Mouse (Mus musculus): ENCODE measurements around the gene Herc3. TPM values are rescaled to one million over a fixed set of nuclear protein-coding genes. Genes with fewer than 3 reads are reported as not detected.
"Not testable (repeated sequence)": the region's sequence is repeated elsewhere in the genome, so short reads cannot be mapped to it uniquely, and the experiment has no call there.

Herc3 gene
- polyA plus RNA-seq (2016; fragmentation: Nextera tagmentation; extraction: Ambion mirVana): 5.2 and 6.8 TPM in 2 replicates

- peak; percentile 71 for DNase-seq (ENCODE audit: low spot score)
- Histone ChIP-seq H3K36me3 (no peaks in the 10 kb centered on the region), H3K27ac (peak within 1 kb of the TSS; percentile 89), H3K4me1 (replicated peaks) (peaks cover 12% of the 10 kb centered on the region; the same call in 1 of the 2 replicates), H3K9me3 (no peaks in the 10 kb centered on the region), H3K27me3 (ENCODE audit: insufficient read depth, poor library complexity, severe bottlenecking) (peaks cover 10% of the 10 kb centered on the region), H3K4me3 (peak within 1 kb of the TSS; percentile 79)
- WGBS: under 1% methylated on average over 83 of the region's 83 CpGs
Measured at GRCm38 (mm10) chr6:58831232-58832009, at the start of gene Herc3. TSS of gene Herc3 (plus strand) at chr6:58831465.

DNA sequence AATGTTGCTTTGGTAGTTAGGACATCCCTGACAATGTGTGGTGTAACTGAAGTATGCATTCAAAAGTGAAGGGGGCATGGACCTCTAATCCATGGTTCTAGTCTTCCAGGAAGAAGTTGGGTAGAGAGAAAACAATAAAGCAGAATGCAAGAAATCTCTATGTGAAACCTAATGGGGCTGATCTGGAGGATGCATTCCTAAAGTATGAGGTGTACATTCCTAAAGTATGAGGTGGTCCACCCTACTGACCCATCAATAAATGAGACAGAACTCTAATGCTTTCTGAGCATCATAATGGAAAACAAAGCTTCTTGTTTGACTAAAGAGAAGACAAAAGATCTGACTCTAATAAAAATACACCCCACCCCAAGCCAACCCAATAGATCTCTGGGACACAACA is 29.9 kb upstream of the Herc3 start:
- no peaks in the 10 kb centered on the region for H3K36me3 ChIP-seq
- no peak for DNase-seq (ENCODE audit: low spot score)
- H3K4me1 ChIP-seq (replicated peaks): no peaks in the 10 kb centered on the region
- H3K27ac ChIP-seq: no peak overlapping the region
- H3K27me3 ChIP-seq (ENCODE audit: insufficient read depth, poor library complexity, severe bottlenecking): no peaks in the 10 kb centered on the region
- no peaks in the 10 kb centered on the region for H3K9me3 ChIP-seq
- no peak overlapping the region for H3K4me3 ChIP-seq

DNA sequence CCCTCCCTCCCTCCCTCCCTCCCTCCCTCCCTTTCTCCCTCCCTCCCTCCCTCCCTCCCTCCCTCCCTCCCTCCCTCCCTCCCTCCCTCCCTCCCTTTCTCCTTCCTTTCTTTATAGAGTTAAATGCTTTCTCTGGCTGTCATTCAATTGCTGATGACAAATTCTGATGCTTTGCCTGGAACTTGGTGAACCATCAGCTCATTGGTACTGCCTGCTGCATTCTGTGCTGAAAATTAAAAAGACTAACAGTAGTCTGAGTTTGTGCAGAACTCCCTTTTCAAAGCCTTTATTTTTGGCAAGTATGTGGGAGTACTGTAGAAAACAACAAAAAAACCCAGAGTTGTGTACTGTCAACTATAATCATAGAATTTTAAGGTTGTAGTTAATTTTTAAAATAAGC is 16.9 kb upstream of the Herc3 start:
- no peaks in the 10 kb centered on the region for H3K36me3 ChIP-seq
- no peaks in the 10 kb centered on the region for H3K27me3 ChIP-seq (ENCODE audit: insufficient read depth, poor library complexity, severe bottlenecking)
- H3K27ac ChIP-seq: no peak overlapping the region
- no peak for DNase-seq (ENCODE audit: low spot score)
- H3K9me3 ChIP-seq: no peaks in the 10 kb centered on the region
- H3K4me1 ChIP-seq (replicated peaks): no peaks in the 10 kb centered on the region
- H3K4me3 ChIP-seq: no peak overlapping the region

DNA sequence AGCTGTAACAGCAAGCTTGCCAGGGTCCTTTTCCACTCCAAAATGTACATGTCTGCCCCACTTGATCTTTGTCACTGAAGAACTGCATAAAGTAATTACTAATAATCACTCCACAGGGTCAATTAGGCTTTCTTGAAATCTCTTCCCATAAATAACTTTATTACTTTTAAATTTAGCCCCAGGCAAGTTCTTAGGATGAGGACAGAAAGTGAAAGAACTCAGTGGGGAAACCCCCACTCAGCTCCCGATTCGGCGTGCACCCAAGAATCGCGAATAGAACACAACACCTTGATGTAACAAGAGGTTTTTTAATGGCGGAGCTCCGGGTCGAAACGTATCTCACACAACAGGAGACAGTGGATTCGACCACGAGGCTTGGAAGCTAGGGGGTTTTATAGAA is 14.2 kb upstream of the Herc3 start:
- H3K4me3 ChIP-seq; H3K27ac ChIP-seq; H3K27me3 ChIP-seq (ENCODE audit: insufficient read depth, poor library complexity, severe bottlenecking); H3K36me3 ChIP-seq; DNase-seq (ENCODE audit: low spot score); H3K9me3 ChIP-seq; H3K4me1 ChIP-seq (replicated peaks): not testable (repeated sequence)
- 96% methylated on average over 6 of the region's 11 CpGs for WGBS

GRCm38 (mm10) chr6:58825619-58826018 is 5.6 kb upstream of the Herc3 start:
- WGBS: 86% methylated on average over 2 of the region's 2 CpGs

GRCm38 (mm10) chr6:58826089-58826488 is 5.2 kb upstream of the Herc3 start:
- Histone ChIP-seq H3K4me1 (replicated peaks) (no peaks in the 10 kb centered on the region), H3K27ac (no peak overlapping the region), H3K4me3 (no peak overlapping the region), H3K27me3 (ENCODE audit: insufficient read depth, poor library complexity, severe bottlenecking) (no peaks in the 10 kb centered on the region), H3K36me3 (no peaks in the 10 kb centered on the region), H3K9me3 (no peaks in the 10 kb centered on the region)
- 88% methylated on average over 2 of the region's 2 CpGs for whole genome bisulfite sequencing
- no peak for DNase-seq (ENCODE audit: low spot score)

More at GRCm38 (mm10) chr6:58825619-58826018, 5.6 kb upstream of the Herc3 start:
- Histone ChIP-seq H3K4me1 (replicated peaks) (no peaks in the 10 kb centered on the region), H3K27me3 (ENCODE audit: insufficient read depth, poor library complexity, severe bottlenecking) (no peaks in the 10 kb centered on the region), H3K36me3 (no peaks in the 10 kb centered on the region), H3K27ac (no peak overlapping the region), H3K9me3 (no peaks in the 10 kb centered on the region), H3K4me3 (no peak overlapping the region)
- no peak for DNase-seq (ENCODE audit: low spot score)

- no peaks in the 10 kb centered on the region for H3K36me3 ChIP-seq
Measured at GRCm38 (mm10) chr6:58828582-58828981, 2.7 kb upstream of the Herc3 start.

GRCm38 (mm10) chr6:58830840-58831231 is 429 bp upstream of the Herc3 start:
- H3K9me3 ChIP-seq: no peaks in the 10 kb centered on the region
- peak overlapping the region; percentile 79 for H3K4me3 ChIP-seq
- no peaks in the 10 kb centered on the region for H3K36me3 ChIP-seq
- H3K27ac ChIP-seq: no peak overlapping the region; the same call in 1 of the 2 replicates
- no peak for DNase-seq (ENCODE audit: low spot score)
- peaks cover 12% of the 10 kb centered on the region; the same call in 1 of the 2 replicates for H3K4me1 ChIP-seq (replicated peaks)
- WGBS: 10% methylated on average over 7 of the region's 7 CpGs
- peaks cover 10% of the 10 kb centered on the region for H3K27me3 ChIP-seq (ENCODE audit: insufficient read depth, poor library complexity, severe bottlenecking)

More at GRCm38 (mm10) chr6:58828582-58828981, 2.7 kb upstream of the Herc3 start:
- Histone ChIP-seq H3K4me3 (no peak overlapping the region), H3K9me3 (no peaks in the 10 kb centered on the region), H3K27me3 (ENCODE audit: insufficient read depth, poor library complexity, severe bottlenecking) (peaks cover 7% of the 10 kb centered on the region), H3K4me1 (replicated peaks) (peaks cover 12% of the 10 kb centered on the region; the same call in 1 of the 2 replicates), H3K27ac (no peak overlapping the region)
- no peak for DNase-seq (ENCODE audit: low spot score)
- 80% methylated on average over 1 of the region's 1 CpGs for WGBS

GRCm38 (mm10) chr6:58832591-58833018 is 1.3 kb downstream of the Herc3 start:
- DNase-seq (ENCODE audit: low spot score): no peak
- peak overlapping the region; percentile 79 for H3K4me3 ChIP-seq
- WGBS: 43% methylated on average over 7 of the region's 7 CpGs

DNA sequence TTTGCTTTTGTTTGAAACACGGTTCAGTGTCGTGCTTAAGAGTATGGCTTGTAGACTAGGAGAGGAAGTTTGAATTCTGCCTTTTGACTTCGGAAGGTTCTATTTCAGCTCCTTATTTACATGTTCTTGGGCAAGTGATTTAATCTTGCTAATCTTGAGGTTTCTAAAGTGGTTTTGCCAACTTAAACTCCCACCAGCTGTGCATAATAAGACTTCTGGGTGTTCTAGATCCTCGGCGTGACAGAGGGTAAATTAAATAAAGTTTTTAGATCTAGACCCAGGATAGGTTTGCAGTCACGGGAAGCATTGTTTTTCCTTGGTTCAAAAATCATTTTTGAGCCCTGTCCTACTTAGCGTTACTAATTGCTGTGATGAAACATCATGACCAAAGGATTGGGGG is 3.2 kb downstream of the Herc3 start:
- 89% methylated on average over 7 of the region's 7 CpGs for WGBS
- Histone ChIP-seq H3K27me3 (ENCODE audit: insufficient read depth, poor library complexity, severe bottlenecking) (peaks cover 10% of the 10 kb centered on the region), H3K4me1 (replicated peaks) (peaks cover 28% of the 10 kb centered on the region), H3K4me3 (no peak overlapping the region), H3K36me3 (no peaks in the 10 kb centered on the region), H3K27ac (no peak overlapping the region), H3K9me3 (no peaks in the 10 kb centered on the region)
- no peak for DNase-seq (ENCODE audit: low spot score)

More at GRCm38 (mm10) chr6:58832591-58833018, 1.3 kb downstream of the Herc3 start:
- peaks cover 13% of the 10 kb centered on the region; the same call in 1 of the 2 replicates for H3K4me1 ChIP-seq (replicated peaks)
- no peak overlapping the region for H3K27ac ChIP-seq
- H3K36me3 ChIP-seq: no peaks in the 10 kb centered on the region
- peaks cover 10% of the 10 kb centered on the region for H3K27me3 ChIP-seq (ENCODE audit: insufficient read depth, poor library complexity, severe bottlenecking)
- H3K9me3 ChIP-seq: no peaks in the 10 kb centered on the region

DNA sequence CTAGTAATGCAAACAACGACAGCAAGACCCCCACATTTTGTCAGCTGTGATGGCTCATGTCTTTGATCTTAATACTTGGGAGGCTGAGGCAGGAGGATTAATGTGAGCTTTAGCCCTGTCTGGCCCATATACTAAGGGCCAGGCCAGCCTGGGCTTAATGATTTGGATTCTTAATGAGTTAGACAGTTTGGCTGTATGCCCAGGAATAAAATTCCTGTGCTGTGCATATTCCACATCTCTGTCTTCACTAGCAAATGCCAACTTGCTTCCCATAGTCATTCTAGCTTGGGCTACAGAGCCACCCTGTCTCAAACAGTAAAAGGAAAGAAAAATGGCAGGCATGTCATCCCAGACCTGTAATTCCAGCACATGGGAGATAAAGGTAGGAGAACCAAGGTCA is 4.3 kb downstream of the Herc3 start:
- Histone ChIP-seq H3K9me3 (no peaks in the 10 kb centered on the region), H3K4me3 (no peak overlapping the region), H3K27me3 (ENCODE audit: insufficient read depth, poor library complexity, severe bottlenecking) (peaks cover 10% of the 10 kb centered on the region), H3K36me3 (no peaks in the 10 kb centered on the region), H3K4me1 (replicated peaks) (peaks cover 28% of the 10 kb centered on the region), H3K27ac (no peak overlapping the region)
- 96% methylated on average over 1 of the region's 1 CpGs for WGBS
- no peak for DNase-seq (ENCODE audit: low spot score)

- WGBS: 88% methylated on average over 2 of the region's 2 CpGs
- DNase-seq (ENCODE audit: low spot score): no peak
Measured at GRCm38 (mm10) chr6:58836476-58836875, 5.2 kb downstream of the Herc3 start.

GRCm38 (mm10) chr6:58837917-58838316 is 6.7 kb downstream of the Herc3 start:
- Histone ChIP-seq H3K27ac (no peak overlapping the region), H3K27me3 (ENCODE audit: insufficient read depth, poor library complexity, severe bottlenecking) (peaks cover 7% of the 10 kb centered on the region), H3K36me3 (no peaks in the 10 kb centered on the region), H3K9me3 (no peaks in the 10 kb centered on the region), H3K4me1 (replicated peaks) (peaks cover 16% of the 10 kb centered on the region), H3K4me3 (no peak overlapping the region)
- WGBS: 10% methylated on average over 1 of the region's 1 CpGs
- DNase-seq (ENCODE audit: low spot score): no peak

More at GRCm38 (mm10) chr6:58836476-58836875, 5.2 kb downstream of the Herc3 start:
- Histone ChIP-seq H3K27ac (no peak overlapping the region), H3K4me3 (no peak overlapping the region), H3K9me3 (no peaks in the 10 kb centered on the region), H3K36me3 (no peaks in the 10 kb centered on the region), H3K4me1 (replicated peaks) (peaks cover 28% of the 10 kb centered on the region), H3K27me3 (ENCODE audit: insufficient read depth, poor library complexity, severe bottlenecking) (peaks cover 10% of the 10 kb centered on the region)
